Mouse (Mus musculus) brown adipose tissue, adult 24 weeks (tissue): ENCODE data around the gene Gm11084. TPM values are rescaled to one million over a fixed set of nuclear protein-coding genes. Genes with fewer than 3 reads are reported as not detected.
A peak's percentile ranks its signal among the peaks of the same experiment; 100 is the strongest.
"Not testable (repeated sequence)": the region's sequence is repeated elsewhere in the genome, so short reads cannot be mapped to it uniquely, and the experiment has no call there.

Experiments used
- H3K27ac ChIP-seq: fragments of 200-500 bp; replicated peaks from 2 replicates; pipeline ENCODE4 v1.5.1; 2012; ENCODE audit warnings: low read depth, mild to moderate bottlenecking, low read length
- H3K4me1 ChIP-seq: fragments of 200-500 bp; 2 replicates; pipeline ENCODE4 v1.6.1; 2012; ENCODE audit warnings: low read length, mixed read lengths; ENCODE audit not compliant: control insufficient read depth, insufficient read depth, insufficient read length
- H3K4me3 ChIP-seq: fragments of 200-500 bp; 2 replicates; pipeline ENCODE4 v1.5.1; 2012; ENCODE audit warnings: low read depth, mild to moderate bottlenecking, low read length, moderate library complexity; ENCODE audit not compliant: insufficient read depth
- polyA plus RNA-seq: library from polyadenylated mRNA; stranded (reverse); fragments of >200 nt; gene quantifications from 2 replicates; pipeline ENCODE4 v1.2.4, GENCODE M21; 2012; ENCODE audit not compliant: missing spikeins, insufficient read depth, insufficient read length

Gene Gm11084
- polyA plus RNA-seq, 1 experiment = not detected

GRCm38 (mm10) chr2:73002451-73002850 lies 15.9 kb upstream of the Gm11084 start:
- Histone ChIP-seq H3K27ac (no peak overlapping the region), H3K4me1 (peaks cover 14% of the 10 kb centered on the region), H3K4me3 (no peak overlapping the region)

GRCm38 (mm10) chr2:73001994-73002393 lies 15.5 kb upstream of the Gm11084 start:
- no peak overlapping the region for H3K4me3 ChIP-seq
- H3K27ac ChIP-seq = no peak overlapping the region
- peaks cover 14% of the 10 kb centered on the region for H3K4me1 ChIP-seq

GRCm38 (mm10) chr2:73000194-73000593 lies 13.7 kb upstream of the Gm11084 start:
- H3K4me1 ChIP-seq = peaks cover 16% of the 10 kb centered on the region

GRCm38 (mm10) chr2:72997586-72997985 lies 11.1 kb upstream of the Gm11084 start:
- Histone ChIP-seq H3K27ac (no peak overlapping the region), H3K4me3 (no peak overlapping the region), H3K4me1 (peaks cover 8% of the 10 kb centered on the region; the same call in 1 of the 2 replicates)

More at GRCm38 (mm10) chr2:73000194-73000593, 13.7 kb upstream of the Gm11084 start:
- H3K4me3 ChIP-seq = no peak overlapping the region
- no peak overlapping the region for H3K27ac ChIP-seq

- H3K27ac ChIP-seq = no peak overlapping the region
- H3K4me3 ChIP-seq = peak overlapping the region; percentile 21; the same call in 1 of the 2 replicates
These were observed 10.4 kb upstream of the Gm11084 start for GRCm38 (mm10) chr2:72996808-72997378.

GRCm38 (mm10) chr2:72995346-72996097 lies 9.0 kb upstream of the Gm11084 start:
- Histone ChIP-seq H3K27ac (peak overlapping the region; percentile 71), H3K4me3 (no peak overlapping the region), H3K4me1 (peaks cover 7% of the 10 kb centered on the region; the same call in 1 of the 2 replicates)

More at GRCm38 (mm10) chr2:72996808-72997378, 10.4 kb upstream of the Gm11084 start:
- peaks cover 7% of the 10 kb centered on the region; the same call in 1 of the 2 replicates for H3K4me1 ChIP-seq

- Histone ChIP-seq H3K4me3 (no peak overlapping the region), H3K4me1 (peaks cover 7% of the 10 kb centered on the region; the same call in 1 of the 2 replicates), H3K27ac (no peak overlapping the region)
These were observed 7.6 kb upstream of the Gm11084 start for GRCm38 (mm10) chr2:72994165-72994564.

- Histone ChIP-seq H3K4me3 (no peak overlapping the region), H3K4me1 (peaks cover 4% of the 10 kb centered on the region; the same call in 1 of the 2 replicates), H3K27ac (no peak overlapping the region)
These were observed 6.0 kb upstream of the Gm11084 start for GRCm38 (mm10) chr2:72992497-72992896.

- not testable (repeated sequence) for H3K4me3 ChIP-seq, H3K4me1 ChIP-seq, H3K27ac ChIP-seq
These were observed 2.4 kb upstream of the Gm11084 start for GRCm38 (mm10) chr2:72988945-72989344.

- Histone ChIP-seq H3K4me3 (no peak overlapping the region), H3K4me1 (peaks cover 2% of the 10 kb centered on the region), H3K27ac (no peak overlapping the region)
These were observed 1.0 kb downstream of the Gm11084 start for GRCm38 (mm10) chr2:72985516-72985915.

- Histone ChIP-seq H3K4me1 (peaks cover 2% of the 10 kb centered on the region), H3K4me3 (no peak overlapping the region), H3K27ac (0 out of 2 replicates have a peak overlapping the region, but pooled peaks have one; percentile 4)
These were observed 1.7 kb downstream of the Gm11084 start for GRCm38 (mm10) chr2:72984806-72985205.

GRCm38 (mm10) chr2:72983211-72983610 lies 3.3 kb downstream of the Gm11084 start:
- peaks cover 2% of the 10 kb centered on the region for H3K4me1 ChIP-seq
- H3K27ac ChIP-seq = no peak overlapping the region
- no peak overlapping the region for H3K4me3 ChIP-seq

GRCm38 (mm10) chr2:72982110-72982785 lies 4.3 kb downstream of the Gm11084 start:
- H3K4me1 ChIP-seq = peaks cover 4% of the 10 kb centered on the region
- no peak overlapping the region for H3K27ac ChIP-seq

GRCm38 (mm10) chr2:72981441-72982109 lies 4.9 kb downstream of the Gm11084 start:
- Histone ChIP-seq H3K4me1 (peaks cover 7% of the 10 kb centered on the region), H3K4me3 (no peak overlapping the region), H3K27ac (peak overlapping the region; percentile 23; the same call in 1 of the 2 replicates)

More at GRCm38 (mm10) chr2:72982110-72982785, 4.3 kb downstream of the Gm11084 start:
- no peak overlapping the region for H3K4me3 ChIP-seq

- Histone ChIP-seq H3K4me1 (peaks cover 8% of the 10 kb centered on the region), H3K27ac (peak overlapping the region; percentile 97), H3K4me3 (peak overlapping the region; percentile 82)
These were observed 5.5 kb downstream of the Gm11084 start for GRCm38 (mm10) chr2:72981075-72981420.
